ENCODE assay signal across 8 mouse cellular contexts in the genomic region with DNA sequence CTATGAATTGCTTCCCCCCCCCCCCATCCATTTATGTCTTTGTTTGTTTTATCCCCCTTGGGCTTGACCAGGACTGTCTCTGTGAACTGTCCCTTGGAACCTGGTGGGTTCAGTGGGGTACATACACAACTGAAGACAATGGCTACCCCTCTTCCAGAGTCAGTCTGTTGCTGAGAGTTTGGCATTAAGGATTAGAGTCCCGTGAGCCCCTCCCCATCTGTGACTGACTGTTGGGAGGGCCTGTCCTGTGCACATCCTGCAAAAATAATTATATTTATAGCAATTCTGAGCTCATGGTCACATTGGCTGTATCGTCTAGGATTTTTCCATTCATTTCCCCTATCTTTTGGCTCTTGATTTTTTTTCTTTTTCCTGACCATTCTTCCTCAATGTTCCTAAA. TPM values are rescaled to one million over a fixed set of nuclear protein-coding genes. Genes with fewer than 3 reads are reported as not detected.
DNase-seq lines count a peak whose midpoint lies in the region; ATAC-seq lines count a peak whose summit lies in the region.

No protein-coding gene starts in this region.

- H3K9me3 ChIP-seq in heart, embryonic 13.5 days = no peaks in the 10 kb centered on the region
- no peaks in the 10 kb centered on the region for H3K9me3 ChIP-seq in limb, embryonic 15.5 days
- no peaks in the 10 kb centered on the region for H3K9me3 ChIP-seq in neural tube, embryonic 14.5 days (ENCODE audit: control insufficient read depth, low read length)

- peaks cover 13% of the 10 kb centered on the region for H3K4me1 ChIP-seq in heart, embryonic 13.5 days
- H3K4me1 ChIP-seq in limb, embryonic 15.5 days = peaks cover 4% of the 10 kb centered on the region; the same call in 1 of the 2 replicates
- peaks cover 12% of the 10 kb centered on the region for H3K4me1 ChIP-seq in neural tube, embryonic 14.5 days (ENCODE audit: control insufficient read depth, insufficient read depth, low read length)

- no peaks in the 10 kb centered on the region for H3K36me3 ChIP-seq in heart, embryonic 13.5 days
- no peaks in the 10 kb centered on the region for H3K36me3 ChIP-seq in limb, embryonic 15.5 days
- no peaks in the 10 kb centered on the region for H3K36me3 ChIP-seq in neural tube, embryonic 14.5 days (ENCODE audit: control insufficient read depth, insufficient read depth, low read length)

- ATAC-seq in heart, embryonic 13.5 days (ENCODE audit: extremely low read depth, insufficient number of reproducible peaks, low FRiP score, low TSS enrichment) = no peak
- ATAC-seq in limb, embryonic 15.5 days (ENCODE audit: insufficient number of reproducible peaks, low FRiP score, low TSS enrichment, low read depth) = no peak
- ATAC-seq in neural tube, embryonic 14.5 days (ENCODE audit: low read depth) = peak; percentile 33

- peak overlapping the region; percentile 98 for H3K27ac ChIP-seq in heart, embryonic 13.5 days (replicated peaks)
- H3K27ac ChIP-seq in limb, embryonic 15.5 days = peak overlapping the region; percentile 97; the same call in 1 of the 2 replicates
- H3K27ac ChIP-seq in neural tube, embryonic 14.5 days (ENCODE audit: low read depth, low read length) = peak overlapping the region; percentile 100

- intact Hi-C loops in left cerebral cortex, postnatal 4 days (cut with DNase I) = loop anchor here (10.0 kb wide), 1 partner anchor 121 kb away; a partner anchor contains a TSS
- intact Hi-C loops in gastrocnemius, postnatal 14 days (cut with DNase I; ENCODE audit: low total_unique reads) = no loop called here

- WGBS in heart, embryonic 13.5 days = 13% methylated on average over 2 of the region's 2 CpGs
- 21% methylated on average over 2 of the region's 2 CpGs for WGBS in limb, embryonic 15.5 days
- 25% methylated on average over 2 of the region's 2 CpGs for WGBS in neural tube, embryonic 14.5 days

- DNase-seq in left cerebral cortex, postnatal 4 days = peak; percentile 12
- no peak for DNase-seq in left cerebral cortex, adult 9 months (ENCODE audit: low spot score in 2 of 2)
- peak; percentile 17 for DNase-seq in c-Kit-positive CD71-positive TER-119-positive erythroid progenitor cells, embryonic 14.5 days (ENCODE audit: low spot score)
- no peak for DNase-seq in gastrocnemius, postnatal 14 days
- DNase-seq in B cell, adult 2 months = no peak

- H3K4me2 ChIP-seq in heart, embryonic 13.5 days = peak overlapping the region; percentile 82
- H3K4me2 ChIP-seq in limb, embryonic 15.5 days = peak overlapping the region; percentile 59
- H3K4me2 ChIP-seq in neural tube, embryonic 14.5 days (ENCODE audit: low read depth, low read length) = peak overlapping the region; percentile 83

- peak overlapping the region; percentile 87 for H3K4me3 ChIP-seq in heart, embryonic 13.5 days
- H3K4me3 ChIP-seq in limb, embryonic 15.5 days = peak overlapping the region; percentile 69
- peak overlapping the region; percentile 82 for H3K4me3 ChIP-seq in neural tube, embryonic 14.5 days (ENCODE audit: low read depth, low read length)

- peak overlapping the region; percentile 94 for H3K9ac ChIP-seq in heart, embryonic 13.5 days
- peak overlapping the region; percentile 76; the same call in 1 of the 2 replicates for H3K9ac ChIP-seq in limb, embryonic 15.5 days
- peak overlapping the region; percentile 96 for H3K9ac ChIP-seq in neural tube, embryonic 14.5 days (replicated peaks; ENCODE audit: low read depth, low read length)

- H3K27me3 ChIP-seq in heart, embryonic 13.5 days (replicated peaks) = no peaks in the 10 kb centered on the region
- H3K27me3 ChIP-seq in limb, embryonic 15.5 days = no peaks in the 10 kb centered on the region
- H3K27me3 ChIP-seq in neural tube, embryonic 14.5 days (ENCODE audit: control insufficient read depth, insufficient read depth, low read length) = no peaks in the 10 kb centered on the region

RNA-seq across cellular contexts. Expression of a gene that starts 1.4 kb away (rescaled TPM):
- 100 to 1,000 TPM; 159 to 161 TPM for total RNA-seq in left cerebral cortex, postnatal 4 days (2021)
- 16.9 and 19.4 TPM in 2 replicates for polyA plus RNA-seq in heart, embryonic 13.5 days (2015; fragmentation: Nextera tagmentation; extraction: Ambion mirVana)
- 22.6 and 22.9 TPM in 2 replicates for polyA plus RNA-seq in limb, embryonic 15.5 days (2015; fragmentation: Nextera tagmentation; extraction: Ambion mirVana)
- 96.8 and 100 TPM in 2 replicates for polyA plus RNA-seq in neural tube, embryonic 14.5 days (2014; fragmentation: Nextera tagmentation; extraction: Ambion mirVana)
- 10 to 100 TPM; 10.8 to 11.9 TPM for total RNA-seq in gastrocnemius, postnatal 14 days (2021)

RNA-seq across cellular contexts. Expression of a gene that starts 11.8 kb away (rescaled TPM):
- 1 to 10 TPM; 6.2 to 7.7 TPM for total RNA-seq in left cerebral cortex, postnatal 4 days (2021)
- polyA plus RNA-seq in heart, embryonic 13.5 days (2015; fragmentation: Nextera tagmentation; extraction: Ambion mirVana) = 25.2 and 28.0 TPM in 2 replicates
- polyA plus RNA-seq in limb, embryonic 15.5 days (2015; fragmentation: Nextera tagmentation; extraction: Ambion mirVana) = 10.9 and 11.4 TPM in 2 replicates
- 20.4 and 21.8 TPM in 2 replicates for polyA plus RNA-seq in neural tube, embryonic 14.5 days (2014; fragmentation: Nextera tagmentation; extraction: Ambion mirVana)
- 10 to 100 TPM; 14.2 to 14.4 TPM for total RNA-seq in gastrocnemius, postnatal 14 days (2021)

Comparison
In these comparisons a context has a peak if more than half of its experiments do, and no peak if none do; other contexts are left out.
1. DNase-seq: peak in left cerebral cortex, postnatal 4 days (single experiment) and c-Kit-positive CD71-positive TER-119-positive erythroid progenitor cells, embryonic 14.5 days (single experiment); none in left cerebral cortex, adult 9 months (0 of 2), gastrocnemius, postnatal 14 days (single experiment) and B cell, adult 2 months (0 of 2).
2. Peak in every context shown above with its lines, with median percentiles within 50 percentile points of each other: H3K27ac ChIP-seq, H3K4me2 ChIP-seq, H3K4me3 ChIP-seq and H3K9ac ChIP-seq.